Mouse (Mus musculus) MEL (cell line): ENCODE measurements around the gene Lrrc46.

ENCODE experiments used
- CHD1 ChIP-seq: IDR thresholded peaks from 2 replicates; pipeline ENCODE4 v1.6.1; 2012; ENCODE audit warnings: low read depth, mild to moderate bottlenecking, inconsistent platforms, low read length, improper control_type of control experiment
- CTCF ChIP-seq, 3 experiments: IDR thresholded peaks in 2 of 3; conservative IDR thresholded peaks in 1 of 3; 2 replicates each; pipeline ENCODE4 v1.5.1; 2011 to 2012; ENCODE audit warnings: low read length in 3 of 3, low read depth in 2 of 3, mild to moderate bottlenecking in 2 of 3, improper control_type of control experiment in 1 of 3, inconsistent platforms in 1 of 3, mixed read lengths in 1 of 3, moderate library complexity in 1 of 3; ENCODE audit not compliant: control insufficient read depth in 1 of 3, insufficient read depth in 1 of 3, poor library complexity in 1 of 3, severe bottlenecking in 1 of 3
- EP300 ChIP-seq, 2 experiments: IDR thresholded peaks; 2 replicates each; pipeline ENCODE4 v1.6.1; 2011; ENCODE audit warnings: improper control_type of control experiment in 2 of 2, low read length in 2 of 2, low read depth in 1 of 2, mild to moderate bottlenecking in 1 of 2
- GABPA ChIP-seq: IDR thresholded peaks from 2 replicates; pipeline ENCODE4 v1.6.1; 2012; ENCODE audit warnings: low read depth, mild to moderate bottlenecking, inconsistent platforms, low read length, improper control_type of control experiment, moderate library complexity
- MAX ChIP-seq: IDR thresholded peaks from 2 replicates; pipeline ENCODE4 v1.6.1; 2011; ENCODE audit warnings: low read length, improper control_type of control experiment
- POLR2A ChIP-seq, 2 experiments: IDR thresholded peaks; 2 replicates each; pipeline ENCODE4 v1.6.1; 2011 to 2012; ENCODE audit warnings: low read length in 2 of 2, mild to moderate bottlenecking in 2 of 2, control low read depth in 1 of 2, improper control_type of control experiment in 1 of 2, low read depth in 1 of 2, moderate library complexity in 1 of 2; ENCODE audit not compliant: control insufficient read depth in 1 of 2, insufficient read depth in 1 of 2, poor library complexity in 1 of 2
- USF2 ChIP-seq, 2 experiments: IDR thresholded peaks; 2 replicates each; pipeline ENCODE4 v1.6.1; 2011 to 2012; ENCODE audit warnings: improper control_type of control experiment in 2 of 2, low read length in 2 of 2, borderline replicate concordance in 1 of 2, inconsistent platforms in 1 of 2, low read depth in 1 of 2, mild to moderate bottlenecking in 1 of 2; ENCODE audit not compliant: insufficient read depth in 1 of 2
- ZC3H11A ChIP-seq: IDR thresholded peaks from 2 replicates; pipeline ENCODE4 v1.6.1; 2012; ENCODE audit warnings: low read depth, mild to moderate bottlenecking, inconsistent platforms, low read length, improper control_type of control experiment
- ZKSCAN1 ChIP-seq: IDR thresholded peaks from 2 replicates; pipeline ENCODE4 v1.6.1; 2012; ENCODE audit warnings: low read depth, mild to moderate bottlenecking, inconsistent platforms, low read length, improper control_type of control experiment, moderate library complexity

GRCm38 (mm10) chr11:97036141-97036540, 5.1 kb downstream of the Lrrc46 start:
- no peak for TF ChIP-seq CTCF (IDR thresholded peaks at IDR 0.05 in 2 of 3, conservative IDR thresholded peaks at IDR 0.05 in 1 of 3; ENCODE audit: control insufficient read depth in 1 of 3, insufficient read depth in 1 of 3, low read depth in 2 of 3, low read length in 3 of 3, poor library complexity in 1 of 3, severe bottlenecking in 1 of 3)
- TF ChIP-seq CHD1: no peak
- no peak for TF ChIP-seq ZKSCAN1
- TF ChIP-seq MAX: no peak
- no peak for TF ChIP-seq ZC3H11A
- TF ChIP-seq GABPA: no peak
- no peak for TF ChIP-seq USF2 (IDR thresholded peaks at IDR 0.05; ENCODE audit: borderline replicate concordance in 1 of 2, insufficient read depth in 1 of 2, low read depth in 1 of 2, low read length in 2 of 2)
- no peak for TF ChIP-seq POLR2A (IDR thresholded peaks at IDR 0.05; ENCODE audit: control insufficient read depth in 1 of 2, insufficient read depth in 1 of 2, low read depth in 1 of 2, low read length in 2 of 2, poor library complexity in 1 of 2)
- no peak for TF ChIP-seq EP300 (IDR thresholded peaks at IDR 0.05; ENCODE audit: low read depth in 1 of 2, low read length in 2 of 2)
